Mouse (Mus musculus): Measurements from ENCODE around the gene Serinc2. TPM values are rescaled to one million over a fixed set of nuclear protein-coding genes. Genes with fewer than 3 reads are reported as not detected.

Serinc2 gene
- polyA plus RNA-seq (2012; ENCODE audit: insufficient read depth, insufficient read length, low replicate concordance, missing spikeins), result not detected in 2 replicates

GRCm38 (mm10) chr4:130279105-130279504 lies at the start of gene Serinc2:
Gene Serinc2 (minus strand): TSS chr4:130279205.
- Histone ChIP-seq H3K4me3 (ENCODE audit: insufficient read depth, low read depth, low read length) (no peak within 1 kb of the TSS), H3K4me1 (ENCODE audit: control insufficient read depth, insufficient read depth, low read length) (peaks cover 15% of the 10 kb centered on the region), H3K27ac (ENCODE audit: insufficient read depth, low read depth, low read length) (no peak within 1 kb of the TSS)
- 84% methylated on average over 2 of the region's 2 CpGs for WGBS
- TF ChIP-seq CTCF (IDR thresholded peaks at IDR 0.05; ENCODE audit: insufficient read depth, low read depth, low read length), result no peak
- no peak for TF ChIP-seq POLR2A (IDR thresholded peaks at IDR 0.05; ENCODE audit: insufficient read depth, low read depth, low read length)

DNA sequence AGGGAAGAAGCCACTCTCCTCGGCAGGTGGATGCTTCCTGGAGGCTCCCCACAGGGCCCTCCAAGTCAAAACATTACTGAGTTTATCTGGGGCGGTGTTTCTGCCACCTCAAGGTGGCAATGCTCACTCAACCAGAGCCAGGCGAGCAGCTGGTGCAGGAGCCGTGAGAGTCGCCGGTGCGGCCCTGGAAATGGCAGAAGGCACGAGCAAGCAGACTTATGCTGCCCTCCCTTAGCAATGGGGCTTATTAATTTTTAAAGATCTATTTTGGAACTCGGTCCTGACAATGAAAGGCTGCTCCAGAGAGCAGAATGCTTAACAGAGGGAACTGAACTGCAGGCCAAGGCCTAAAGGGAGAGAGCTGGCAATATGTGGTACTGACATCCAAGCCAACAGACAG lies 48.4 kb upstream of the Serinc2 start:
- 86% methylated on average over 9 of the region's 9 CpGs for whole genome bisulfite sequencing

GRCm38 (mm10) chr4:130325446-130325845 lies 46.4 kb upstream of the Serinc2 start:
- no peak for TF ChIP-seq CTCF (IDR thresholded peaks at IDR 0.05; ENCODE audit: insufficient read depth, low read depth, low read length)
- no peak for TF ChIP-seq POLR2A (IDR thresholded peaks at IDR 0.05; ENCODE audit: insufficient read depth, low read depth, low read length)
- Histone ChIP-seq H3K4me3 (ENCODE audit: insufficient read depth, low read depth, low read length) (no peak overlapping the region), H3K27ac (ENCODE audit: insufficient read depth, low read depth, low read length) (no peak overlapping the region), H3K4me1 (ENCODE audit: control insufficient read depth, insufficient read depth, low read length) (peaks cover 6% of the 10 kb centered on the region; the same call in 1 of the 2 replicates)
- 98% methylated on average over 2 of the region's 2 CpGs for WGBS

More for the DNA sequence above, 48.4 kb upstream of the Serinc2 start:
- no peak overlapping the region for H3K4me3 ChIP-seq (ENCODE audit: insufficient read depth, low read depth, low read length)
- peaks cover 6% of the 10 kb centered on the region; the same call in 1 of the 2 replicates for H3K4me1 ChIP-seq (ENCODE audit: control insufficient read depth, insufficient read depth, low read length)
- TF ChIP-seq POLR2A (IDR thresholded peaks at IDR 0.05; ENCODE audit: insufficient read depth, low read depth, low read length), result no peak
- TF ChIP-seq CTCF (IDR thresholded peaks at IDR 0.05; ENCODE audit: insufficient read depth, low read depth, low read length), result no peak
- no peak overlapping the region for H3K27ac ChIP-seq (ENCODE audit: insufficient read depth, low read depth, low read length)

- 43% methylated on average over 5 of the region's 5 CpGs for WGBS
- no peak overlapping the region for H3K27ac ChIP-seq (ENCODE audit: insufficient read depth, low read depth, low read length)
These were observed 44.6 kb upstream of the Serinc2 start for GRCm38 (mm10) chr4:130323607-130324006.

DNA sequence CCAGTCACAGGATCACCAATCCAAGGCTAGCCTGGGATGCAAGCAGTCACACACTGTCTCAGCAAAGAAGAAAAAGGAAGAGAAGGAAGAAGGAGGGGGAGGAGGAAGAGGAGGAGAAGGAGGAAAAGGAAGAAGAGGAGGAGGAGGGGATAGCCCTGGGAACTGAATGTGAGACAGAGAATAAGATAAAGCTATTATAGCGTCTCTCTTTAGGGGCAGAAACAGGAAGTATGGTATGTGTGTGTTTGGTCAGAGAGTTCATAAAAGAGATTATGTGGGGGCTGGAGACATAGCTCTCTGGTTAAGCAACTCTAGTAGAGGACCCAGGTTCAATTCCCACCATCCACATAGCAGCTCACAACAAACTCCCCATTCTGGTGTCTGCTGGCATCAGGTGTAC lies 44.2 kb upstream of the Serinc2 start:
- Histone ChIP-seq H3K27ac (ENCODE audit: insufficient read depth, low read depth, low read length) (no peak overlapping the region), H3K4me3 (ENCODE audit: insufficient read depth, low read depth, low read length) (no peak overlapping the region), H3K4me1 (ENCODE audit: control insufficient read depth, insufficient read depth, low read length) (no peaks in the 10 kb centered on the region)
- WGBS, result 80% methylated on average over 1 of the region's 1 CpGs
- TF ChIP-seq CTCF (IDR thresholded peaks at IDR 0.05; ENCODE audit: insufficient read depth, low read depth, low read length), result no peak
- TF ChIP-seq POLR2A (IDR thresholded peaks at IDR 0.05; ENCODE audit: insufficient read depth, low read depth, low read length), result no peak

More at GRCm38 (mm10) chr4:130323607-130324006, 44.6 kb upstream of the Serinc2 start:
- Histone ChIP-seq H3K4me3 (ENCODE audit: insufficient read depth, low read depth, low read length) (no peak overlapping the region), H3K4me1 (ENCODE audit: control insufficient read depth, insufficient read depth, low read length) (no peaks in the 10 kb centered on the region)
- TF ChIP-seq POLR2A (IDR thresholded peaks at IDR 0.05; ENCODE audit: insufficient read depth, low read depth, low read length), result no peak
- TF ChIP-seq CTCF (IDR thresholded peaks at IDR 0.05; ENCODE audit: insufficient read depth, low read depth, low read length), result no peak

GRCm38 (mm10) chr4:130322567-130322966 lies 43.6 kb upstream of the Serinc2 start:
- TF ChIP-seq CTCF (IDR thresholded peaks at IDR 0.05; ENCODE audit: insufficient read depth, low read depth, low read length) (no peak), POLR2A (IDR thresholded peaks at IDR 0.05; ENCODE audit: insufficient read depth, low read depth, low read length) (no peak)
- WGBS, result 85% methylated on average over 7 of the region's 7 CpGs
- Histone ChIP-seq H3K27ac (ENCODE audit: insufficient read depth, low read depth, low read length) (no peak overlapping the region), H3K4me3 (ENCODE audit: insufficient read depth, low read depth, low read length) (no peak overlapping the region), H3K4me1 (ENCODE audit: control insufficient read depth, insufficient read depth, low read length) (no peaks in the 10 kb centered on the region)

- 93% methylated on average over 7 of the region's 7 CpGs for WGBS
These were observed 42.6 kb upstream of the Serinc2 start for GRCm38 (mm10) chr4:130321640-130322039.

GRCm38 (mm10) chr4:130319564-130319963 lies 40.6 kb upstream of the Serinc2 start:
- no peak overlapping the region for H3K27ac ChIP-seq (ENCODE audit: insufficient read depth, low read depth, low read length)
- H3K4me3 ChIP-seq (ENCODE audit: insufficient read depth, low read depth, low read length), result no peak overlapping the region
- TF ChIP-seq CTCF (IDR thresholded peaks at IDR 0.05; ENCODE audit: insufficient read depth, low read depth, low read length), result no peak
- TF ChIP-seq POLR2A (IDR thresholded peaks at IDR 0.05; ENCODE audit: insufficient read depth, low read depth, low read length), result no peak
- WGBS, result 96% methylated on average over 7 of the region's 7 CpGs
- 0 out of 2 replicates have a peak, but pooled peaks cover 2% of the 10 kb centered on the region for H3K4me1 ChIP-seq (ENCODE audit: control insufficient read depth, insufficient read depth, low read length)

More at GRCm38 (mm10) chr4:130321640-130322039, 42.6 kb upstream of the Serinc2 start:
- TF ChIP-seq POLR2A (IDR thresholded peaks at IDR 0.05; ENCODE audit: insufficient read depth, low read depth, low read length) (no peak), CTCF (IDR thresholded peaks at IDR 0.05; ENCODE audit: insufficient read depth, low read depth, low read length) (no peak)
- Histone ChIP-seq H3K4me1 (ENCODE audit: control insufficient read depth, insufficient read depth, low read length) (no peaks in the 10 kb centered on the region), H3K4me3 (ENCODE audit: insufficient read depth, low read depth, low read length) (no peak overlapping the region), H3K27ac (ENCODE audit: insufficient read depth, low read depth, low read length) (no peak overlapping the region)

DNA sequence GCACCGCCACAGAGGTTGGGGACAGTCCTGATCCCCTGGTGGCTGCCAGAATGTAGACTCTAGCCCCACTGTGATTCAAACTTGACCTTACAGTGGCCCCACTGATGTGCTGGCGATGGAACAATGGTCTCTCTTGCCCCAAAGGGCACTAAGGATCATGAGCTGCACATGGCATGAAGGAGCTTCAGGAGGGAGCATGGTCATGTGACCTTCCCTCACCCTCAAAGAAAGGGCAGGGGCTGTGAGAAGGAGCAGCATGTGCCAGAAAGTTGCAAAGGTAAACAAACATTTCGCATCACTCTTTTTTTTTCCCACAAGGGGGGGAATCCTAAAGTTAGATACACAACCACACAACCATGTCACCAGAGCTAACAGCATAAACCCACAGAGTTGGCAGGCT lies 39.1 kb upstream of the Serinc2 start:
- no peak overlapping the region for H3K27ac ChIP-seq (ENCODE audit: insufficient read depth, low read depth, low read length)
- no peak overlapping the region for H3K4me3 ChIP-seq (ENCODE audit: insufficient read depth, low read depth, low read length)
- 0 out of 2 replicates have a peak, but pooled peaks cover 2% of the 10 kb centered on the region for H3K4me1 ChIP-seq (ENCODE audit: control insufficient read depth, insufficient read depth, low read length)
- TF ChIP-seq POLR2A (IDR thresholded peaks at IDR 0.05; ENCODE audit: insufficient read depth, low read depth, low read length) (no peak), CTCF (IDR thresholded peaks at IDR 0.05; ENCODE audit: insufficient read depth, low read depth, low read length) (no peak)
- WGBS, result 69% methylated on average over 3 of the region's 3 CpGs
